Mouse (Mus musculus): ENCODE results near the gene Dner.

DNA sequence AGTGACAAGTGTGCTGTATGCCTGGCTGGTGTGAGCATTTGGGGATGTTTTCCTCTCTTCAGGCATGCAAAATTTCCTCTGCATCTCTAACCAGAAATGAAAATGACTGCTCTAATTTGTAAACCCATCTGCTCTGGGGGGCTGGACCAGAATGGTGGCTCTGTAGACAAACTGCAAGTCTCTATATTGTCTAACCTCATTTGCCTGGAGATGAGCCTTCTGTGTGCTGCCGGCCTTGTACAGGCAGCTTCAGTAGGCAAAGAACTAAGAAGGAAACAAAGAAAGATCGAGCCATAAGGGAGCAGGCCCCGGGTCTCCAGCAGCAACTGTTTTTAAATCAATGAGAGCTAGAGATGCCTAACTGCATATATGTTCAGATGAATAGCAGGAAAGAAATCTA lies 103.6 kb downstream of the Dner start:
- TF ChIP-seq POLR2A (IDR thresholded peaks at IDR 0.05; ENCODE audit: borderline replicate concordance, low read depth, low read length), result no peak
- no peak for TF ChIP-seq CTCF (IDR thresholded peaks at IDR 0.05; ENCODE audit: low read depth, low read length)

All from bone marrow macrophage, adult 2 months (primary cell).